Mouse (Mus musculus): ENCODE results near the gene Fmo4.

Fmo4 gene

DNA sequence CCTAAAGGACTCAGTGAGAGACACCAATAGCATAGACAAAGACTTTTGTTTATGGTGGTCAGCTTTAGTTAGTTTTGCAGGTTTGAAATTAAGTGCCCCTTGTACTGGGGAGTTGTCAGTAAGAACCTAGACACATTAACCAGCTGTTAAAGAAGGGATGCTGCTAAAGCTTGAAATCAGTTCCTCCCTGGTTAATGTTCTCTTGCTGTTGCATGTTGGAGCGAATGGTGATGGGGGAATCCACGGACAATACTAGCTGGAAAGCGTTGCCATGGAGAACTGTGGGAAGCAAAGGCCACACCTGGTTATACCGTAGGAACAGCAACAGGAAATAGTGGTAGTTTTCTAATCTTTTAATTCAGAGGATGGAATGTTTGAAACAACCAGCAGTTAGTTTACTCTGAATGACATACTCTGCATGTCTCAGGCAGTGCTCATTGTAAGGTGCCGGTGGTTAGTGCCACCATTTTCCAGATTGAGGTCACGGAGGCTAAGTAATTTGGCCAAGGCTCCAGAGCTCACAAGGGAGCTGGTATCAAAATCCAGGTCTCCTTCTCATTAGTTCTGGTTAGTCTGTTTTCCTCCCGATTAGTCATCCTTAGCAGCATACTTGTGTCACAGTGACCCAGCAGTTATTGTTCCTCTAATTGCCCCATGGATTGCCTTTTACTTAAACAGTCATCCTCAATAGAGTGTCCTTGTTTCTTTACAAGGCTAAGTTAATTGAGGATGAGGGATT is 21.3 kb downstream of the Fmo4 start:
- DNase-seq: peak; percentile 7 to 8

DNA sequence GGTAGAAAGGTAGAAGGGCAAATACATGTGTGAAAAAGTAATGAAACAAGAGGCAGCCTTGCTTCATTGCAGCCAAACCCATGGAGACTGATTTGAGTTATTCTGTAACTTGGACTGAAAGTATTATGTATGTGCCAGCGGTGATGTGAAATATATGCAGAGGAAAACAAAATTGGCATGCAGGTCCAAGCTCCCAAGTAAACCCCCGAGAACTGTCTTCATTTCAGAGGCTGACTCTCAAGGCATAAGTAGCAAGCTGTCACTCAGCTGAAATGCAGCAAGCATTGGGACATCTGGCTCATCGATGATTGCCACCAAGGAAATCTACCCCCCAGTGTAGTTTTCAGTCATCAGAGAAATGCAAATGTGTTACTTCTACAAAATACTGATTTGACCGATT is 28.6 kb downstream of the Fmo4 start:
- no peak for DNase-seq

- no peak for DNase-seq
Measured at GRCm38 (mm10) chr1:162783669-162784248, 30.0 kb downstream of the Fmo4 start.

- DNase-seq: peak in 1 of 2 experiments; percentile 5
Measured at GRCm38 (mm10) chr1:162781035-162781434, 32.7 kb downstream of the Fmo4 start.

- no peak for DNase-seq
Measured at GRCm38 (mm10) chr1:162777943-162778538, 35.7 kb downstream of the Fmo4 start.

DNA sequence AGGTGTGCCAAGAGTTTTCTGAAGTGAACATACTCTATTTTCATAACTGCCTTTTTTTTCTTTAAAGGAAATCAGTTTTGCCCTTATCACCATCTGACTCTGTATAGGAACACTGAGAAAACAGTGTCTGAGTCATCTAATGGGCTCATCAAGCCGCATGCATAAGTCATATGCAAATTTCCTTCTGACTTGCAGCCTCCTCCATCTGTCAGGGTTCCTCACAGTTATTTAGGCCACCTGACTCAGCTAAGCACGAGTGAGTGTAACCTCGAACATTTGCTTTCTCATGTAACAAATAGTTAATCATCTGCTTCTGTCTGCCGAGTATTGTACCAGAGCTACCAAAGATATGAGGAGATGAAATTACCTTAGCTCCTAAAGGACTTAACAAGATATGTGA is 40.1 kb downstream of the Fmo4 start:
- DNase-seq: no peak

- DNase-seq: no peak
Measured at GRCm38 (mm10) chr1:162771617-162772360, 42.0 kb downstream of the Fmo4 start.

DNA sequence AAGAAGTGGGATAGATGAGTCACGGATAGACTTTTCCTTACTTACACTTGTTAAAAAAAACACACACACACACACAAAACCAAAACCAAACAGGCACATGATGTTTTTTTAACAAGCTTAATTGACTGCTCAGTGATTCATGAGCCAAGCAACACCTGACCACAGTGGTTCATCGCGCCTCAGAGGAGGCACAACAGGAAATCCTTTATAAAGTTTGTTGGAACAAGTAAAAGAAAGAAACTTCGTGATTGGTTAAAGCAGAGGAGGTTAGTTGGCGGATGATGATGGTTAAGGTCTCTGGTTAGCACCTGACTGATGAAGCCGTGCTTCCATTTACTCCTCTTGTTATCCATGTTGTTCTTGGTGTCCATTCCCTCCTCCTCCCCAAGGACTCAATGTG is 61.8 kb downstream of the Fmo4 start:
- no peak for DNase-seq

GRCm38 (mm10) chr1:162749607-162750006 is 64.2 kb downstream of the Fmo4 start:
- peak in 1 of 2 experiments; percentile 12 for DNase-seq

DNA sequence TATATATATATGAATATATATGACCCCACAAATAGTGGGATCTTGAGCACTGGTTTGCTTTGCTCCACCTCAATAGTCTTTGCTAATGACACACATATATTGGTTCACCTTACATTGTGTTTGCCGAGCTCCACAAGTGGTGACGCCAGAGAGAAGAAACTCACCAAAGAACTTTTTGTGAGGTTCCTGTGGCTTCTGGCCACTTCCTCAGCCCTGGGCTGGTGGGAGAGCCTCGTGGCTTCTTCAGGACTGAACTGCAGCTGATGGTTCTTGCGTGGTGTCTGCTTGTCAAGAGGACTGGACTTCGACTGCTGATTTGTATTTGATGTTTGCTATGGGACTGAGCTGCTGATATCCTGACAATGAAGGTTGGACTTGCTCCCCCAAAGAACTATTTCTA is 65.0 kb downstream of the Fmo4 start:
- no peak for DNase-seq
